Mouse (Mus musculus): ENCODE results near the gene Chka.

- TF ChIP-seq CTCF (IDR thresholded peaks at IDR 0.05; ENCODE audit: low read depth) (no peak), EP300 (IDR thresholded peaks at IDR 0.05; ENCODE audit: low read depth) (0 out of 2 replicates have a peak, but pooled peaks have one; percentile 48)
These were observed at the start of gene Chka for GRCm38 (mm10) chr19:3851502-3851962.

Data from heart, postnatal 0 days (tissue).